Mouse (Mus musculus): ENCODE data around the gene Gsto2. TPM values are rescaled to one million over a fixed set of nuclear protein-coding genes. Genes with fewer than 3 reads are reported as not detected.
A peak's percentile ranks its signal among the peaks of the same experiment; 100 is the strongest.

Gene Gsto2
- polyA plus RNA-seq (2015; fragmentation: Nextera tagmentation; extraction: Ambion mirVana), result 1.0 and 1.3 TPM in 2 replicates

- H3K9me3 ChIP-seq, result no peaks in the 10 kb centered on the region
- peak within 1 kb of the TSS; percentile 69 for H3K4me3 ChIP-seq
- peak within 1 kb of the TSS; percentile 74 for H3K4me2 ChIP-seq
- H3K27ac ChIP-seq (replicated peaks), result peak within 1 kb of the TSS; percentile 95
- H3K9ac ChIP-seq, result peak within 1 kb of the TSS; percentile 91
- no peaks in the 10 kb centered on the region for H3K27me3 ChIP-seq
- peaks cover 10% of the 10 kb centered on the region for H3K4me1 ChIP-seq (replicated peaks)
- ATAC-seq (ENCODE audit: low read depth), result peak; percentile 100
- WGBS, result under 1% methylated on average over 49 of the region's 49 CpGs
- H3K36me3 ChIP-seq, result peaks cover 11% of the 10 kb centered on the region
Measured at GRCm38 (mm10) chr19:47865353-47865947, at the start of gene Gsto2. Gene Gsto2, plus strand, starts transcription at chr19:47865534.

- Histone ChIP-seq H3K4me1 (replicated peaks) (peaks cover 5% of the 10 kb centered on the region; the same call in 1 of the 2 replicates), H3K4me2 (no peak overlapping the region), H3K9ac (no peak overlapping the region), H3K27me3 (peaks cover 5% of the 10 kb centered on the region; the same call in 1 of the 2 replicates), H3K36me3 (no peaks in the 10 kb centered on the region), H3K27ac (replicated peaks) (no peak overlapping the region), H3K4me3 (no peak overlapping the region), H3K9me3 (no peaks in the 10 kb centered on the region)
- no peak for ATAC-seq (ENCODE audit: low read depth)
- WGBS, result 83% methylated on average over 9 of the region's 9 CpGs
Measured at GRCm38 (mm10) chr19:47817692-47818091, 47.6 kb upstream of the Gsto2 start.

DNA sequence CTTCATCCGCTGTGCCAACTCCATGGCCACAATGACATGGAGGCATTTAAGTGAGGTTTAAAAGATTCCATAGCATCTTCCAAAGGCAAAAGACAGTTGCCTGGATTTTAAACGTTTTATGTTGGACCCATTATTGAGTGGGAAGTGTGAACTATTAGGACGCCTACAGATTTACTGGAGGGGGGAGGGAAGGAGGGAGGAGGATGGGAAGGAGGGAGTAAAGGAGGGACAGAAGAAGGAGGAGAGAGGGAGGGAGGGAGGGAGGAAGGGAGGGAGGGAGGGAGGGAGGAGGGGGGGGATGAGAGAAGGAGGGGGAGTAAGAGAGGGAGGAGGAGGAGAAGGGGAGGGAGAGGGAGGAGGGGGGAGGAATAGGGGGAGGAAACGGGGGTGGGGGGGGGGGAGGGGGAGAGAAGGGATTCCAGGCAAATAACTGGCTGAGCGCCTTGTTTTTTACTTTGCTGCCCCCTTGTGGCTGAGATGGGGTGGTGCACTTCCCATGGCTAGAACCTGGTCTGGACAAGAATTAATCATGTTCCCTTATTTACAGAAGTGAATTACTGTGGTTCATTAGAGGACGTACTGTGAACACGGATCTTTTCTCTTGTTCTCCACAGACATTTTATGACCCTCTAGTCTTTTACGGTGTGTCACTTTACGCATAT is 44.4 kb upstream of the Gsto2 start:
- Histone ChIP-seq H3K36me3 (no peaks in the 10 kb centered on the region), H3K27me3 (peaks cover 12% of the 10 kb centered on the region; the same call in 1 of the 2 replicates), H3K27ac (replicated peaks) (no peak overlapping the region), H3K4me3 (no peak overlapping the region), H3K9me3 (no peaks in the 10 kb centered on the region), H3K9ac (no peak overlapping the region), H3K4me1 (replicated peaks) (peaks cover 5% of the 10 kb centered on the region; the same call in 1 of the 2 replicates), H3K4me2 (no peak overlapping the region)
- ATAC-seq (ENCODE audit: low read depth), result 0 out of 2 replicates have a peak, but pooled peaks have one; percentile 27
- WGBS, result 16% methylated on average over 8 of the region's 9 CpGs

DNA sequence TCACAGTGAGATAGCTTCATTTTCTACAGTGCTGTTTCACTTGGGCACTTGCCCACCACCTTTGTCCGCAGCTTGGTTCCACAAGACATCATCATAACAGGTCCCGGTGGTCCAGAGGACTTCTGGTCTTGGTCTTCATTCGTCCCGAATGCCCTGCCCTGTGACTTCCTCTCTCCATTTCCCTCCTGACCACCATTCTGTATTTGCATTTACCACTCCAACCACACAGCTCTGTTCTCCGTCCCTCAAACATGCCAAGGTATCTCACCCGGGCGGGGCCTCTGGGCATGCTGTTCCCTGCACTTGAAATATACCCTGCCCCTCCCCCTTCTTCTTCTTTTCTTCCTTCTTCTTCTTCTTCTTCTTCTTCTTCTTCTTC is 43.9 kb upstream of the Gsto2 start:
- Histone ChIP-seq H3K9me3 (no peaks in the 10 kb centered on the region), H3K4me3 (no peak overlapping the region), H3K4me1 (replicated peaks) (peaks cover 5% of the 10 kb centered on the region; the same call in 1 of the 2 replicates), H3K27ac (replicated peaks) (no peak overlapping the region), H3K9ac (no peak overlapping the region), H3K36me3 (no peaks in the 10 kb centered on the region), H3K27me3 (peaks cover 12% of the 10 kb centered on the region; the same call in 1 of the 2 replicates), H3K4me2 (no peak overlapping the region)
- WGBS, result 64% methylated on average over 7 of the region's 7 CpGs
- ATAC-seq (ENCODE audit: low read depth), result 0 out of 2 replicates have a peak, but pooled peaks have one; percentile 15

DNA sequence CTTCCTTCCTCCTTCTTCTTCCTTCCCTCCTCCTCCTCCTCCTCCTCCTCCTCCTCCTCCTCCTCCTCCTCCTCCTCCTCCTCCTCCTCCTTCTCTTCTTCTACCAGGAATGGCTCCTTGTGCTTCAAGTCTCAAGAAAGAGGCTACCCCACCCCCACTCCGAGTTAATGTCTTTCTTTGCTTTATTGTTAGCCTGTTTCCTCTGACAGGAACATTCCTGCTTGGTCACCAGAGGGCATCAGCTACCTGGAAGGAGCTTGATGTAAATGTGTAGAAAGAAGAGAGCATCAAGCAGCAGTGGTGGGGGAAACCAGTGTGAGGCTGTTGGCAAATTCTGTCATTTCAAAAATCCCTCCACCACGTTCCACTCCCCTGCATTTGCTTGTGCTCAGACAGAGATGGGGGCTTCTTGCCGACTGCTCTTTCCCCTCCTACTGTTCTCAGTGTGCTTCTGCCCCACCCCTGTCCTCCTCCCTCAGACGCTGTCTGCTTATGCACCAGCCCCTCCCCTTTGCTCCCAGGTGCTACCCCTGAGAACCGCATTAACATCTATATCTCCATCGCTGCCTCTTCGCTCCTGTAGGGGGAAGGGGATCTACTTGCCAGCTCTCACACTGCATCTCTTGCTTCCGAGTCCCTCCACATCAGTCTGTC is 43.1 kb upstream of the Gsto2 start:
- no peaks in the 10 kb centered on the region for H3K36me3 ChIP-seq
- peak overlapping the region; percentile 20; the same call in 1 of the 2 replicates for H3K4me2 ChIP-seq
- WGBS, result 22% methylated on average over 8 of the region's 8 CpGs
- peaks cover 5% of the 10 kb centered on the region; the same call in 1 of the 2 replicates for H3K4me1 ChIP-seq (replicated peaks)
- H3K9me3 ChIP-seq, result no peaks in the 10 kb centered on the region
- 0 out of 2 replicates have a peak overlapping the region, but pooled peaks have one; percentile 34 for H3K9ac ChIP-seq
- no peak overlapping the region for H3K27ac ChIP-seq (replicated peaks)
- H3K27me3 ChIP-seq, result peaks cover 12% of the 10 kb centered on the region; the same call in 1 of the 2 replicates
- ATAC-seq (ENCODE audit: low read depth), result no peak; the same call in 1 of the 2 replicates
- no peak overlapping the region for H3K4me3 ChIP-seq

DNA sequence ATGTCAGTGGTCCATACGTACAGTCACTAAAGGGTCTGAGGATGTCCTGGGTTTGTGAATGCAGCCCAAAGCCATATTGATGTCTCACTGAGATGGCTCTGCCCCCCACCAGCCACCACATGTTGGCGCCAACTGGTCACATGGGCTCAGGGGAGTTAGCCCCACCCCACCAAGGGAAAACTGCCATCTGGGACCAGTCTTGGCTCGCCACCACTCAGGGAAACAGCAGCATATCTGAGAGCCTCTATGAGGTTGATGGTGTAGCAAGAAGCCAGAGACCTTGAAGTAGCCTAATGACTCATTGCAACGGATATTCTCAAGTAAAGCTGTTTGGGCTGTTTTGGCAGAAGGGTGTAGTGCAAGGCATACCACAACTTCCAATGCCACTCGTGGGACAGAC is 41.3 kb upstream of the Gsto2 start:
- H3K4me3 ChIP-seq, result no peak overlapping the region

DNA sequence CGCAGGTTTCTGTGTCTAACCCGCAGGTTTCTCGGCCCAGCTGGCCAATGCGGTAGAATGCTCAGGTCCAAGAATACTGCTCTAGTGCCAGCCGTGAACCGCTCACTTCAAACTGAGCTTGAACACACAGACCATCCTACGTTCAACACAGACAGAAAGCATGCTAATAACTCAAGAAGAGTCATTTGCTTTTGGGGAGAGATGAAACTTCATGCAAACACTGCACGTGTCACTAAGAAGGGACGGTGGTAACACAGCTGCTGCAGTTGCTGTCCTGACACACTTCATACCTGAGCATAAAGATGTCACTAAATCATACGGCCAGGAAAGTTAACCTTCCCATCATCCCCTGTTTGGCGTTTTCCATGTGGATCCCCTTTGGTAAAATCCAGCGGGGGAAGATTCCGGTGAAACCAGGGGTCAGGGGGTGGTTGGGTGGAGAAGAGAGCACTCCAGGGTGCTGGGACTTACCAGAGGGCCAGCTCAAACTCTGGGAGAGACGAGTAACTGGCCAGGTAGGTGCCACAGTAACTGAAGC is 35.4 kb upstream of the Gsto2 start:
- H3K9me3 ChIP-seq, result no peaks in the 10 kb centered on the region
- H3K36me3 ChIP-seq, result no peaks in the 10 kb centered on the region
- no peak overlapping the region for H3K4me3 ChIP-seq
- H3K9ac ChIP-seq, result no peak overlapping the region
- no peaks in the 10 kb centered on the region for H3K27me3 ChIP-seq
- H3K27ac ChIP-seq (replicated peaks), result no peak overlapping the region
- no peaks in the 10 kb centered on the region for H3K4me1 ChIP-seq (replicated peaks)
- ATAC-seq (ENCODE audit: low read depth), result no peak
- WGBS, result 88% methylated on average over 14 of the region's 14 CpGs
- H3K4me2 ChIP-seq, result no peak overlapping the region

More for the DNA sequence above, 41.3 kb upstream of the Gsto2 start:
- no peak for ATAC-seq (ENCODE audit: low read depth)
- WGBS, result 86% methylated on average over 5 of the region's 5 CpGs
- Histone ChIP-seq H3K4me2 (no peak overlapping the region), H3K4me1 (replicated peaks) (peaks cover 5% of the 10 kb centered on the region; the same call in 1 of the 2 replicates), H3K9me3 (no peaks in the 10 kb centered on the region), H3K27ac (replicated peaks) (no peak overlapping the region), H3K9ac (no peak overlapping the region), H3K27me3 (peaks cover 12% of the 10 kb centered on the region; the same call in 1 of the 2 replicates), H3K36me3 (no peaks in the 10 kb centered on the region)

GRCm38 (mm10) chr19:47831111-47831510 is 34.2 kb upstream of the Gsto2 start:
- H3K9me3 ChIP-seq, result no peaks in the 10 kb centered on the region
- ATAC-seq (ENCODE audit: low read depth), result no peak
- 95% methylated on average over 8 of the region's 8 CpGs for WGBS
- H3K9ac ChIP-seq, result no peak overlapping the region
- no peak overlapping the region for H3K4me3 ChIP-seq
- H3K27ac ChIP-seq (replicated peaks), result no peak overlapping the region
- H3K4me2 ChIP-seq, result no peak overlapping the region
- H3K36me3 ChIP-seq, result no peaks in the 10 kb centered on the region
- H3K4me1 ChIP-seq (replicated peaks), result no peaks in the 10 kb centered on the region
- no peaks in the 10 kb centered on the region for H3K27me3 ChIP-seq

DNA sequence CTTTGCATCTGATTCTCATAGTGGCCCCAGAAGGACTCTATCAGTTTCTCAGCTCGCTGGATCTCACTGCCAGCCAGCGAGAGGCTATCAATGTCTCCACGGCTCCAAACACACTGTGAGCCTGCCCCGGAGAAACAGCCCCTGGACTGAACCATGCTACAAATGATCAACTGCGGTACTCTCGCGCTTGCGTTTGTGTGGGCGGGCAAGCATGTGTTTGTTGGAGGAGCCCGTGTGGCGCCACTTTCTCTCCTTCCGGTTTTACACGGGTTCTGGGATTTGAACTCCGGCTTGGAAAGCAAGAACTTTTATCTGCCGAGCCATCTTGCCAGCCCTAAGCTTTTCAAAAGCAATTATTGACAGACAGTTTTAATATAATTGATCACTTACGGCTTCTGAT is 33.0 kb upstream of the Gsto2 start:
- Histone ChIP-seq H3K27ac (replicated peaks) (no peak overlapping the region), H3K4me3 (no peak overlapping the region), H3K4me2 (no peak overlapping the region), H3K9ac (no peak overlapping the region), H3K4me1 (replicated peaks) (peaks cover 4% of the 10 kb centered on the region; the same call in 1 of the 2 replicates), H3K27me3 (peaks cover 6% of the 10 kb centered on the region; the same call in 1 of the 2 replicates), H3K9me3 (no peaks in the 10 kb centered on the region), H3K36me3 (no peaks in the 10 kb centered on the region)
- no peak for ATAC-seq (ENCODE audit: low read depth)
- 87% methylated on average over 16 of the region's 16 CpGs for WGBS

DNA sequence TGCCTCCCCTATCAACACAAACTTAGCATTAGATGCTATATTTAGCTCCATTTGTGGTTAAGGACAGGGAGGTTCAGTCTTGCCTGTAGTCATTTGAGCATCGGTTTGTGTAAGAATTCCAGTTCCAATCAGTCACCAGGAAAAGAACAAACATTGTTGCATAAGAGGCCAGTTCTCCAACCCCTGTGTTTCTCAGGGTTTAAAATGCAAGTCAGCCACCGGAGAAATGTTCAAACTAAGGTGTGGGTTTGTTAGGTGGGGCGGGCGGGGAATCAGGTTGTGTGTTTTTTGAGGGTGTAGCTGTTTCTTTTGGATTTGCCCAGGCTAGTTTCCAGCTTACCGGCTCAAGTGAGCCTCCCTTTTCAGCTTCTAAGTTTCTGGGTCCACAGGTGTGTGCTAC is 30.7 kb upstream of the Gsto2 start:
- 87% methylated on average over 5 of the region's 5 CpGs for WGBS

DNA sequence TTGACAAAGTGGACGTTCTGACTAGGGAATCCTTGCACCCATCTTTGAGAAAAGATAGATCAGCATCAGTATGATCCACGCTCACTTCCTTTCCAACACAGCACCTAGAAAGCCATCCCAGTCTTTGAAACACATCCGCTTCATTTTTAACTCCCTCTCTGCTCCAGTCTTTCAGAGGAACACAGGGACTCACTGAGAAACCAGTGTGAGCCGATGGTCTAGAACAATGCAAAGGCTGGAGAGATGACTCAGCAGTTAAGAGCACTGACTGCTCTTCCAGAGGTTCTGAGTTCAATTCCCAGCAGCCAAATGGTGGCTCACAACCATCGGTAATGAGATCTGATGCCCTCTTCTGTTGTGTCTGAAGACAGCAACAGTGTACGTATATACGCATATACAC is 29.6 kb upstream of the Gsto2 start:
- no peak overlapping the region for H3K4me3 ChIP-seq
- H3K4me2 ChIP-seq, result no peak overlapping the region
- peaks cover 17% of the 10 kb centered on the region; the same call in 1 of the 2 replicates for H3K27me3 ChIP-seq
- no peak overlapping the region for H3K27ac ChIP-seq (replicated peaks)
- no peak for ATAC-seq (ENCODE audit: low read depth)
- 84% methylated on average over 7 of the region's 7 CpGs for WGBS
- H3K36me3 ChIP-seq, result no peaks in the 10 kb centered on the region
- H3K9me3 ChIP-seq, result no peaks in the 10 kb centered on the region
- no peak overlapping the region for H3K9ac ChIP-seq
- H3K4me1 ChIP-seq (replicated peaks), result peaks cover 7% of the 10 kb centered on the region; the same call in 1 of the 2 replicates

More for the DNA sequence above, 30.7 kb upstream of the Gsto2 start:
- H3K9me3 ChIP-seq, result no peaks in the 10 kb centered on the region
- H3K9ac ChIP-seq, result no peak overlapping the region
- peaks cover 7% of the 10 kb centered on the region; the same call in 1 of the 2 replicates for H3K4me1 ChIP-seq (replicated peaks)
- peaks cover 17% of the 10 kb centered on the region; the same call in 1 of the 2 replicates for H3K27me3 ChIP-seq
- no peaks in the 10 kb centered on the region for H3K36me3 ChIP-seq
- no peak overlapping the region for H3K4me3 ChIP-seq
- H3K27ac ChIP-seq (replicated peaks), result no peak overlapping the region
- H3K4me2 ChIP-seq, result no peak overlapping the region
- ATAC-seq (ENCODE audit: low read depth), result no peak
